Mouse (Mus musculus) right cerebral cortex, adult 2 months (tissue): ENCODE data around the gene Gm49388.

Source experiments
- DNase-seq, 2 experiments: peaks; one replicate each; pipeline ENCODE4 v3.0.0; 2021 to 2022; ENCODE audit warnings: low spot score in 2 of 2

Gene Gm49388

GRCm38 (mm10) chr7:127785308-127785707, at the start of gene Gm49388:
Gene Gm49388 (plus strand): TSS chr7:127785608.
- no peak for DNase-seq

GRCm38 (mm10) chr7:127744366-127745045, 40.9 kb upstream of the Gm49388 start, which contains the start of gene Fbxl19:
Gene Fbxl19 (plus strand): TSS chr7:127744543.
- peak; percentile 83 to 84 for DNase-seq

DNA sequence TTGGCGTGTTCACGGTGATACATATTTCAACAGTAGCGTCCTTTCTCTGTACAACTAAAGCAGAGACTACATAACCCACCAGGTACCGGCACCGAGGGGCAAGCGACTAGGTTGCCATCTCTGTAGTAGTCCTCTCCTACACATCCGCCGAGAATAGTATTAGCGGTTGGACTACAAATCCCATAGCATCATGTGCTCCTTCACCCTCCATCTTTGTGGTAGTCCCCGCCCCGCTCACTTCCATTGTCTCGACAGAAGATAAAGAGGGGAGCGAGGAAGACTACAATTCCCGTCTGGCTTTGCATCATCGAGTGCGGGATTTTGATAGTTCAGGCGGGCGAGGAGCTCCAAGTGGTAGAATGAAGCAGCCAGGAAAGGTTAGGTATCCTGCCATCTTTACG, 40.2 kb upstream of the Gm49388 start:
- DNase-seq, result peak; percentile 95 to 96

- DNase-seq, result peak; percentile 98
These were observed 39.5 kb upstream of the Gm49388 start for GRCm38 (mm10) chr7:127745652-127746493.

- no peak for DNase-seq
These were observed 38.6 kb upstream of the Gm49388 start for GRCm38 (mm10) chr7:127746494-127747491.

DNA sequence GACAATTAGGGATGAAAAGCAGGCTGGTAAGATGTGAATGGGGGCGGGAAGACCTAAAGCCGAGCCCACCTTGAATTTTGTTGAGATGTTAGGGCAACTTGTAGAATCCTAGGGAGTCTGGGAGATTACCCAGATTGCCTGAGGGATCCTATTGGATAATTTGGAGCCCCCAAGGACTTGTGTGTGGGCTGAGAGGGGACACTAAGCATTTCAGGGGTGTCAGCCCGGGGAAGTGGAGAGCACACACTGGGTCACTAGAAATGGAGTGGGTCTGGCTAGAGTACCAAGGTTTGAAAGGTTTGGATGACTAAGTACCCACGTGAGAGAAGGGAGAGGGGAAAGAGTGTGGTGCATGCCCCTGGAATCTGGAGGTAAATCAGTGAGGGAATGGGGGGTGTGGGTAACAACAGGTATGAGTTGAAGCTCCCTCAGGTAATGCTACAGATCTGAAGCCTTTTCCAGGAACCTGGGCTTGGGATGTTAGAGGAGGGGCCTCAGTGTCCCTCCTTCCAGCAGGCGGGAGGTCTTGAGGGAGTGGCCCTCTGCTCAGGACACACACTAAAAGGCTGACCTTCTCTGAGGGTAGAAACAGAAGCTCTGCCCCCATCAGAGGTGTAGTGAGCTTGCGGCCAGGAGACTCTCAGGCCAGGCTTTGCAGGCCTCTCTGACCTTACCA, 37.7 kb upstream of the Gm49388 start:
- DNase-seq, result no peak

DNA sequence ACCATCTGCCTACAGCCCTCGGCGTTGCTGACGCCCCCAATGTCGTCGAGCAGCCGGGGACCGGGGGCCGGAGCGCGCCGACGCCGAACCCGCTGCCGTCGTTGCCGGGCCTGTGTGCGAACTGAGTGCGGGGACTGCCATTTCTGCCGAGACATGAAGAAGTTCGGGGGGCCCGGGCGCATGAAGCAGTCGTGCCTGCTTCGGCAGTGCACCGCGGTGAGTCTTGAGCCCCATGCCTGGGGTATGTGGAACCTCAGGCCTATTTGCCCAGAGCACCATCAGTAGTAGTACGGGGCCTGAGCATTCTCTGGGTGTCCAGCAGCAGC, 37.2 kb upstream of the Gm49388 start:
- DNase-seq, result no peak

DNA sequence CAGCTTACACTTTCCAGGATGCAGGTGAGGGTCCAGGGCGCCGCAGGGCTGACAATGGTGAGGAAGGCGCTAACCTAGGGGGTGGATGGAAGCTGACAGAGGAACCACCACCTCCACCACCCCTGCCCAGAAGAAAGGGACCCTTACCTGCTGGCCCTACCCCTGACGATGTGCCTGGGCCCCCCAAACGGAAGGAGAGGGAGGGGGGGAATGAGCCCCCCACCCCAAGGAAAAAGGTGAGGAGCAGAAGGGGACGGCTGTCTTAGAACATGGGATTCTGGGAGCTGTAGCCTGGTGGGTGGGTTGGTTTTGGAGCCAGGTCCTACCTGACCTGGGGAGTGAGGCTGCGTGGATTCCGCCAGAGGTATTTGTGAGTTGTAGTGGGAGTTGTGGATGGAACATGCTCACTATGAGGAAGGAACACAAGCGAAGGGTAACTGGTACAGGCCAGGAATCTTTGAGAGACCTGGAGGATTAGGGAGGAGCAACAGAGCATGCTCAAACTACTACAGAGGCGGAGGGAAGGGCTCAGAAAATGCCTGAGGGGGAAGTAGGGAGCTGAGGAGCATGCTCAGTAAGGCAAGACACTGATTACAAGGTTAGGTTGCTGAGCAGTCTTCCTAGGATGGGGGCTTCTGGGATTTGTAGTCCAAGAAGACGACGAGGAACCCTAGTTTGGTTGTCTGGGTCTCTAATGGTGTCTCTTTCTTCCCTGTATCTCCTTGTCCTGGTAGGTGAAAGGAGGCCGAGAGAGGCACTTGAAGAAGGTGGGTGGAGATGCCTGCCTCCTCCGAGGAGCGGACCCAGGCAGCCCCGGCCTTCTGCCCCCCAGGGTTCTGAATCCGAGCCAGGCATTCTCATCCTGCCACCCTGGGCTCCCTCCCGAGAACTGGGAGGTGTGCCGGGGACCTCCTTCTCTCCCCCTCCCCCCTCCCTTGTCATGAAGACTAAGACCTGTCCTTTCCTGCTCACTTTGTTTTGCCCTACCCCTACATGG, 35.0 kb upstream of the Gm49388 start:
- peak; percentile 62 to 64 for DNase-seq

DNA sequence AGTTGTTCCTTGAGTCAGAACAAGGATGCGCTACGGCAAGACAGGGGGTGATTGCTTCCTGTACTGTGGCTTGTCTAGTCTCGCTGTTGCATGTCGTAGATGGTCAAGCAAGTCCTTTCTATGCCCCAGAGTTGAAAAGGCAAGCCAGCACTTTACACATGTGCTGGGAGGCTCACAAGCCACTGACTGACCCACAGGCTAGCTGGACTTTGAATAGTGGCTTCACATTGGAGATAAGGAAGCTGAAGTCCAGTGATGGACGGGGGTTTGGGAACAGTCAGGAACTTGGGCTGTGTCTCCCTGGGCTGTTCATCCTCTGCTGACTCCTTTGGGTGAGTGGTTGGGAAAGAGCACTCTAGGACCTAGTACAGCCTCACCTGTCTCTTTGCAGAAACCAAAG, 33.8 kb upstream of the Gm49388 start:
- DNase-seq, result no peak

DNA sequence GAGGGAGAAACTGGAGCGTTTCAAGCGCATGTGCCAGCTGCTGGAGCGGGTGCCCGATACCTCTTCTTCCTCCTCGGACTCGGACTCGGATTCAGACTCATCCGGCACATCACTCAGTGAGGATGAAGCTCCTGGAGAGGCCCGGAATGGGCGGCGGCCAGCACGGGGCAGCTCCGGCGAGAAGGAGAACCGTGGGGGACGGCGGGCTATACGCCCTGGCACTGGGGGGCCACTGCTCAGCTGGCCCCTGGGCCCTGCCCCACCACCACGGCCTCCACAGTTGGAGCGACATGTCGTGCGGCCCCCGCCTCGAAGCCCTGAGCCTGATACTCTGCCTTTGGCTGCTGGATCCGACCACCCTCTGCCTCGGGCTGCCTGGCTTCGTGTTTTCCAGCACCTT, 33.3 kb upstream of the Gm49388 start:
- no peak for DNase-seq

DNA sequence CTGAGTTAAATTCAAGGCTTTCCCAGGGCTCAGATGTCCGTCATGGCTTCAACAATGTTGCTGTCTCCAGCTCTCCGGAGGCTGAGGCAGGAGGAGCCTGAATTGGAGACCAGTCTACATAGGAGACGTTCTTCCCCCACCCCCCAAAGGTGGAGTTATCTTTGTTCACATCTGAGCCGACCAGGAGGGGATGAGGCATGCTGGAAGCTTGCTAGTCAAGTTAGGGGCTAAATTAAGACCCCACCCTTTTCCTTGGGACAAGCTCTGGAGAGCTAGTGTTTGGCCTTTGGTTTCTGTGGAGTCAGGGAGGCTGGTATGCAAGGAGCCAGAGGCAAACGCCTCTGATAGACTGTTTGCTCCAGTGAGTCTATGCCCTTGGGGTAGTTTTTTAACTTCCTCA, 32.2 kb upstream of the Gm49388 start:
- DNase-seq, result no peak

DNA sequence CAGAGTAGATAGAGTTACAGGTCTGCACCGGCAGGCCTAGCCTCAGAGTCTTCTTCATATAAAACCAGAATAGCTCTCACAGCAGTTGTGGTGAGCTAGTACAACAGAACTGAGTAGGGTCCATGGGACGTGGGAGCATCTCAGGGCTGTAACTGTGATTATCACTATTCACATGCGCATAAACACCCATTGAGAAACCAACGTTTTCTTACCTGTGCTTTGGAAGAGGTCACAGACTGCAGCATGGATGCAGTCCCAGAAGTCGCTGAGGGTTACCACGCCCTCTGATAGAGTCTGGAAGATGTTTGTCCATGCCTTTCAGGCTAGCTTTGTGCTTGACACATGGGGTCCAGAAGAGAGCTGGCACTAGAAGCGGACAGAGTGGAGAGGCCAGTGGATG, 31.7 kb upstream of the Gm49388 start:
- no peak for DNase-seq

DNA sequence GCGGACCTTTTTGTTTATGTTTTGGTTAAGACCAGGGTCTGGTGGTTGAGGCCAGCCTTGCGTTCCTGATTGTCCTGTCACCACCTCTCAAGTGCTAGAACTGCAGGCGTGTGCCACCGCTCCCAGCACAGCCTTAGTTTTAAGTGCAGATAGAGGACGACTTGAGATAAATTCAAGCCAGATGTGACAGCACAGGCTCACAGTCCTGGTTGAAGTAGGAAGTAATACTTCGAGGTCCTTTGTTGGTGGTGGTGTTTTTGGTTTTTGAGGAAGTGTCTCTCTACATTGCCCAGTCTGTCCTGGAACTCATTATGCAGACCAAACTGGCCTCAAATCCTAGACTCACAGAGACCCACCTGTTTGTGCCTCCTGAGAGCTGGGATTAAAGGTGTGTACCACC, 25.7 kb upstream of the Gm49388 start:
- DNase-seq, result no peak

- DNase-seq, result no peak
These were observed 24.9 kb upstream of the Gm49388 start for GRCm38 (mm10) chr7:127760478-127760877.

- peak; percentile 62 for DNase-seq
These were observed 24.4 kb upstream of the Gm49388 start for GRCm38 (mm10) chr7:127761026-127761425.

- DNase-seq, result no peak
These were observed 21.8 kb upstream of the Gm49388 start for GRCm38 (mm10) chr7:127763642-127764041.

DNA sequence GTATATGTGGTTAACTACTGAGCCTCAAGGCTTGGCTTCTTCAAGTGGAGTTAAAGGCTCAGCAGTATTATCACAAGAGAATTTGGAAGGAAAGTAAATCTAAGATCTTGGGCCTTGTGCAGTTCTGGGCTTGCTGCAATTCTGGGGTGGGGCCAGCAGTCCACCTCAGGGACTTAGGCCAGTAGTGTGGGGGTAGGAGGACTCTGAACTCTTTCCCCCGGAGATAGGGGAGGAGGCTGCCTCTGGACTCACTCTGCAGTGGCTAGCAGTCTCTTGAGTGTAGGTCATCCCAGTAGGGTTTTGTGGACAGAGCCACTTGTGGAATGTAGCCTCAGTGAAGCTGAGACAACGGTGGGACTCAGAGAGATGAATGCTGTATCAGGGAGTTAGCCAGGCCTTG, 19.7 kb upstream of the Gm49388 start:
- DNase-seq, result no peak

DNA sequence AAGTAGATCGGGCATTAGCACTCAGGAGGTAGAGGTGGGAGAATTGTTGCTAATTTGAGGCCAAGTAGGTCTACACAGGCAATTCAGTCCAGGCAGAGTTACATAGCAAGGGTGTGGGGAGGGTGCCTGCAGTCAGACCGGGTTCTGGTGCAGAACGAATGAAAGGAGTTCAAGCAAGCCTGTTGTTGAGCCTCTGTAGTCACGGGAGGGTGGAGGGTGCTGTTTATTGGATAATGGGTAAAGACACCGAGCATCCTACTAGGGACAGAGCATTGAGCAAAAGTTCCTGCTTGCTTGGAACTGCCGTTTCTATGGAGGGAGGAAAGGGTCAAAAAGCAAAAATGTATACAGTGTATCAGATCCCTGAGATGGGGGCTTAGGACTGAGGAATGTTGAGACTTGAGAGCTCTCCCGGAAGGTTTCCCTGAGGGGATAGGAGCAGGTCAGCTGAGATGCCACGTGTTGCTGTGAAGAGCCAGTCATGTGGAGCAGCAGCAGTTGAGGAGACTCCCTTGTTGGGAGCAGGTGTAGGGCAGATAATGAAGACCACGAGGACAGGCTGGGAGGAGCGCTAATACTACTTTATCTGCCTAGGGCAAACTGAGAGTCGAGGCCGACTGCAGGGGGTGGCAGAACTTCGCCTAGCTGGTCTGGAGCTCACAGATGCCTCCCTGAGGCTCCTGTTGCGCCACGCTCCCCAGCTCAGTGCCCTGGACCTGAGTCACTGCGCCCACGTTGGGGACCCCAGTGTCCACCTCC, 18.4 kb upstream of the Gm49388 start:
- no peak for DNase-seq

- no peak for DNase-seq
These were observed 17.6 kb upstream of the Gm49388 start for GRCm38 (mm10) chr7:127767671-127768345.
